Mouse (Mus musculus) ES-Bruce4 (cell line): ENCODE results near the gene Klhdc9.

ENCODE experiments used
- CTCF ChIP-seq: IDR thresholded peaks from one replicate; pipeline ENCODE4 v1.8.1; 2011; ENCODE audit warnings: low read depth, low read length
- EP300 ChIP-seq: IDR thresholded peaks from 2 replicates; pipeline ENCODE4 v1.6.1; 2011; ENCODE audit warnings: low read depth, low read length; ENCODE audit not compliant: insufficient read depth

DNA sequence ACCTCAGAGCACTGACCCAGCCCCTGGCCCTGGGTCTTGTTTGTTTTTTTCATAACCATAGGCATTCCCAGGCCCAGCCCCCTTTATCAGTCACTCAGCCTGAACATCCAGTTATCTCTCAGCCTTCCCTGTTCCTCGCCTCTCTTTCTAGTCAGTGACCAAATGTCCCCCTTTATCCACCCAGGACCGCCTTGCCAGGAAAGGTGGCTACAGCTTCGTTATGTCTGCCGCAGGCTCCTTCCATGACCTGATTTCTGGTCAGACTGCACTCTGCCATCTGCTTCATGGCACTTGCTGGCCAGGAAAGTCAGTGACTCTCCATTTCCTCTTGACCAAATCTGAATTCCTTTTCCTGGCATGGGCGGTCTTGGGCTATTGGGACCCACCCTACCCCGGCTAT lies 17.7 kb upstream of the Klhdc9 start:
- no peak for TF ChIP-seq CTCF
- TF ChIP-seq EP300 = no peak
